Mouse (Mus musculus) gastrocnemius, postnatal 4 days (tissue): Measurements from ENCODE around the gene Rasa1. TPM values are rescaled to one million over a fixed set of nuclear protein-coding genes. Genes with fewer than 3 reads are reported as not detected.

Source experiments
- DNase-seq, 2 experiments: peaks; one replicate each; pipeline ENCODE4 v3.0.0; 2021 to 2022; ENCODE audit warnings: low spot score in 2 of 2, mixed read lengths in 2 of 2
- long read RNA-seq, 2 experiments: library from polyadenylated mRNA; stranded (forward); transcript quantifications; one replicate each; pipeline ENCODE4 v2.0.0; 2021
- total RNA-seq, 2 experiments: library from RNA; stranded (reverse); gene quantifications; 2 replicates each; pipeline ENCODE4 v1.2.3; 2021

Rasa1 gene
- 10 to 100 TPM; 33.7 to 39.7 TPM for total RNA-seq
- long read RNA-seq, experiment 1, full-length matches to known transcripts, result 12 of 15 reads
- long read RNA-seq, experiment 1, partial matches to known transcripts, result 0 of 15 reads
- long read RNA-seq, experiment 1, other reads (novel, unspliced or antisense), result 3 of 15 reads
- long read RNA-seq, experiment 2, full-length matches to known transcripts, result 20 of 24 reads
- long read RNA-seq, experiment 2, partial matches to known transcripts, result 1 of 24 reads
- long read RNA-seq, experiment 2, other reads (novel, unspliced or antisense), result 3 of 24 reads

DNA sequence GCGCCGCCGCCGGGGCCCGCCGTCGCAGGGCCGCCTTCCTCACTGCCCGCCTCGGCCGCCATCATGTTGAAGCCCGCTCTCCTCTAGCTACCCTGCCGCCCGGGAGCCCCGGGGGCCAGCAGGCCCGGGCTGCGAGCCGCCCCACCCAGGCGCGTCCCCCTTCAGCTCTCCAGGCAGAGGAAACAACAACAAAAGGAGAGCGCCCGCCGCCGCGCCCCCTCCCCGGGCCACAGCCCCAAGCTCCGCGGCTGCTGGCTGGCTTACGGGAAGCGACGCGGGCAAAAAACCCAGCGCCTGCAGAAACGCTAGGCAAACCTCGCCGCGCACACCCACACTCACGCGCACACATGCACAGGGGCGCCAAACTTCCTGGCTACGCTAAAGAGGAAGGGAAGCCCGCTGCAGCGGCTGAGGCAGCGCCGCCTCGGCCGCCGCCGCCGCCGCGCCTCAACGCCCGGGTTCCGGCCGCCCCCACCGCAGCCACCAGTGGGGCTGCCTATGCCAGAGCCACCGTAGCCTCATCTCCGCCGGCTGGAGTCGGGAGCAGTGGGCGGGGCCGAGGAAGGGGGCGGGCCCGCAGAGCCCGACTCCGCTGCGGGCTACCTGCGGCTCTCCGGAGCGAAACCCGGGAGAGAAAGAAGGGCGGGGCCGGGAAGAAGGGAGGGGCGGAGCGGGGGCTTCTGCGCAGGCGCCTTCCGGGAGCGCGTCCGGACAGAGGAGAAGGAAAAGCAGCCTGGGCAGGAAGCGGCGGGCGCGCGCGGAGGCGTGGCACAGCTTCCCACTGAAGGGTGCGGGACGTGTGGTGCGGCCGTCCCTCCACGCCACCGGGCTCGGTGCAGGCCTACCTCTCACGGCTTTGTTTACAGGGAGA lies at the start of gene Rasa1:
Gene Rasa1 (minus strand): TSS at position 288 of the 871 bp plus-strand sequence.
- peak; percentile 91 to 93 for DNase-seq

DNA sequence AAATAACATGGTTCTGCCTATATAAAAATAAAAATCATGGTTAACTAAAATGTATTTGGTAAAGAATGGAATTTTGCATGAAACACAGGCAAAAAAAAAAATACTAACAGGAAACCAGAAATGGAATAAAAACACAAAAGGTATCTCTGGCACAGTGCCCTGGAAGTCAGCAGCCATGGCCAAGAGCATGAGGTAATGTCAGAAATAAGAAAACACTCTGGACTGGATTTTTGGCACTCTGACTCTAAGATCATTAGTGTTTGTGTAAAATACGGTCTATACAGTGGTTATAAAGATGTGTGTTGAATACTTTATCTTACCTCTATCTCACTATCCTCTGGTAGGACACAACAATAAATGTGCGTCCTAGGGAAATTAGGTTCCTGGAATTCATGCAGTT lies 22.6 kb upstream of the Rasa1 start:
- no peak for DNase-seq

DNA sequence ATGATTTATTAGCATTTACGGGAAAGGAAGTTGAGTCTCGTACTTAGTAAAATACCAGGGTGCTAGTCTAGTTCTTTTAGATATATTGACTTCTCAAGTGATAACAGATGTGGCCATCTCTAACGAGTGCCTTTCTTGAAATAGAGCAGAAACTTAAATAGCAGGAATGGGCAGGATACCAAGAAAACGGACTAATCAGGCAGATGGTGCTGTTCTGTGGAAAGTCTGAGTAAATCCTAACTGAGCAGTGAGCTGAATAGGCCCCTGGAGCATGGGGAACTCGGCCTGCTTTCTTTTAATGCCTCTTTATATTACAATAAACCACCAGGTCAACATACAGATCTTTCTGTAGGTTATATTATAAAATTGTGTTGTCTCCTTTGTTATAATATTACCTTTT lies 22.0 kb upstream of the Rasa1 start:
- DNase-seq, result no peak

DNA sequence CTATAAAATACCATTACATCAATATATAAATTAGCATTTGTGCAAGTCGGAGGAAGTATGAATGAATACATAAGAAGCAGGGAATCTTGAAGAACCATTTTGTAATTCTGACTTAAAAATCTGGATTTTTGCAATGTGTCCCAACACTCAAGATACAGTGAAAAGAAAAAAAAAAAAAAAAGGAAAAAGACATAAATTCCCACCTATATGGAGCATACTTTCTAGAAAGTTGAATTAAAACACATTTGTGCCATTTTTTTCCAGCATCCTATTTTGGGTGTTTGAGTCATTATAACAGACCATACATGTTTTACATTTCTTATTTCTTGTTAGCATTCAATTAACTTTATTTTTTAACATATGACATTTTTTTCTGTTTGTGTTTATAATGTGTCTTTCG lies 21.6 kb upstream of the Rasa1 start:
- DNase-seq, result no peak

DNA sequence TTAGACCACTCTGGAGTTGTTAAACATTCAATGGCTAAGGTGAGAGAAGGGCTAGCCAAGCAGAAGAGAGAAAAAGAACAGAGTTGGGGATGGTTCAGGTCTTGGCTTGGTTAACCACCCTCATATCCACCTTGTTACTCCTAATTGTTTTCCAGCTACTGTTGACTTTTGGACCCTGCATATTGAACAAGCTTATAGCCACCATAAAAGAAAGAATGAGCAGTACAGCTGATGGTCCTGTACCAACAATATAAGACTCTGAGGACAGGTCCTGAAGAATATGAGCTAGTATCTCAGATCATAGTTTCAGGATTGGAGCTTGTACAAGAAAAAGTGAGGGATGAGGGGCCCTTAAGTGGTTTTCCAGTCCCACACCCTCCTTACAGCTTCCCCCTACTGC lies 17.1 kb upstream of the Rasa1 start:
- DNase-seq, result no peak

DNA sequence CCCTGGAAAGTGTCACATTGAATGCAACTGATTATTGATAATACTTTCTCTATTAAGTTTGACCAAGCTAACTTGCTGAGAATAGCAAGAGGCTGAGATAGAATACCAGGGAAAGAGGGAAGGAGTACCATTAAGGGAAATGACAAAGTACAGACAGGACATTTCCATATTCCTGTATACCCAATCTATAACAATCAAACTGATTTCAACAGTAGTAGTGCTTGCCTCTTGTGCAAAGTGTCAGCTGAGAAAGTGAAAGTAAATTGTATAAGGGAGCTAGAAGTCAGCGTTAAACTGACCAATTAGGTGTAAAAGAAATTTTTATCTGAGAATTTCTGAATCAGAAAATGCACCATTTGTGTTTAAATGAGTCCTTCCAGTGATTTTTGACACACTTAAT lies 1.7 kb upstream of the Rasa1 start:
- no peak for DNase-seq

DNA sequence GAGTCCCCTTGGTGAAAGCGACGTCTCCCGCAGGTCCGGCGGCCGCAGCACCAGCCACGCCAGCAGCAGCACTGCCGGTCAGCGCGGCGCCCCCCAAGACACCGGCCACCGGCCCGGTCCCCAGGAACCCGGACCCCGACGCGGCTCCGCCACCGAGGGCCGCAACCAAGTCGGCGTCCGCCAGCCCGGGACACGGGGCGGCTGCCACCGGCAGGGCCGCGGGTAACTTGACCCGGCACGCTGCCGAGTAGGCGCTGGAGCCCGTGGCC lies 422 bp downstream of the Rasa1 start:
- DNase-seq, result no peak

DNA sequence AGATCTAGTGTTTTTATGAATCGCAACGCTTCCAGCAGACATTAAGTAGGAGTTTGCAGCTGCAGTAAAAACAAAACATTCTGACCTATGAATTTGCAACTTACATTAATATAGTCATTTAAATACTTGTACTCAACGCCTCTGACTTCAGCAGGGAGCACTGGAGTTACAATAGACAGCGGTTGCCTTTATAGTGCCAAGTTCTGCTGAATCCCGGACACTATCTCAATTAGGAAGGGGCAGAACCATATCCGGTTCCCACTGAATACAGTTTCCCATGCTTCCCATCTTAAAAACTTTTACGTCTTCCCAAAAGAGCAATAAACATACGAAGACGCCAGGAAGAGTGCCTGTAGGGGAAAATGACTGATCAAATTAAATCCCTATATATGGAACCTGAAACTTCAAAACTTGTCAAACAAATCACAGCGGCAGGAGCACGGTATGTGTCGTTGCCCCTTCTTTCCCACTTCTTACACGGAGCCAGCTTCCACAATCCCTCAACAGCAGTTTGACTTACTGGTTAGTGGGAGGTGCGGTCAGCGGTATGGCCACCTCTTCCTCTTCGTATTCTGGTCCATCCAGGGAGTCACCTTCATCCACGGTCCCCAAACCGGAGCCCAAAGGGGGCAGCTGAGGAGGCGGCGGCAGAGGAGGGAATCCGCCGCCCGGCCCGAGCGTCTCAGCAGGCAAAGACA lies 905 bp downstream of the Rasa1 start:
- peak in 1 of 2 experiments; percentile 8 for DNase-seq

DNA sequence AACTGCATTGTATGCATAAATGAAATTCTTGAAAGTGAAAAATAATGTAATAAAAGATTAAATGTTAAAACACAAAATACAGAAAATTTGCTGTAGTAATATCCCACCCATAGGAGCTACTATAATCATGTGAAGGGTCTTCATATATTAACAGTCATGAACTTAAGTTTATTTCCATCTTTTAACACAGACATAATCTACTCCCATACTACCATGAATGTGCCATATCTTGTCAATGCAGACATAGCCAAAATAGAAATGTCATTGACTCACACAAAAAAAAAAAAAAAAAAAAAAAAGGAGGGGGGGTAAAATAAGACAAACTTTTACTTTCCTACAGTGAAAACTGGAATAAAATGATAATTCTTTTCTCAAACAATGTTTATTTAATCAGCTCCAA lies 6.3 kb downstream of the Rasa1 start:
- no peak for DNase-seq

DNA sequence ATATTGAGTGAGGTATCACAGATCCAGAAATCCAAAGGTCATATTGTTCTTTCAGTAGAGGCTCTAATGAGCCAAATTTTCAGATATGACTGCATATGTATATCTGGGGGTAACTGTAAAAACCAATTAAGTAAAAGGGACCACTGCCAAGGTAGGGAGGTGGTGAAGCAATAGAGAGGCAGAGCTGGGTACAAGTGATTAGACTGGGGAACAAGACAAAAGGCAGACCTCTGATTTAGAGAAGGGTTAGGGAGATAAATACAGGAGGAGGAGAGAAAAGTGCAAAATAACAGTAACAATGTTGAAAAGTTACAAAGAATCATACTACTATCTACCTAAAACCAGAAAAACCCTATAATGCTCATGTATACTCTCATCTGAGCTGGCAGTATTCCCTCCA lies 10.0 kb downstream of the Rasa1 start:
- DNase-seq, result no peak

DNA sequence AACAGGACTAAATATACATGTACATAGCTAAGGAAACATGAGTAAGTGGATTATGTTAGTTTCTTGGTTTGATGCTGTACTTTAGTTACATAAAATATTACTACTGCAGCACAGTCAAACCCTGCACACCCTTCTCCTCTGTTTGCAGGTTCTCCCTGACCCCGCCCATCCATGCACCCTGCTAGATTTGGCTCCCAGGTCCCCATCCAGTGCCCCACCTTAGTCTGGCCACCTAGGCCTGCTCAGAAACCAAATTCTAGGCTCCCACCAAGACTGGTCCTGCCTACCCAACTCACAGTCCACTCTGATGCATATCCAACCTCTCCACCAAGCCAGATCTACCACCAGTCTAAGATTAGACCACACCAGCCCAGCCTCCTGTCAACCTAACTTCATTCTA lies 14.4 kb downstream of the Rasa1 start:
- DNase-seq, result no peak

DNA sequence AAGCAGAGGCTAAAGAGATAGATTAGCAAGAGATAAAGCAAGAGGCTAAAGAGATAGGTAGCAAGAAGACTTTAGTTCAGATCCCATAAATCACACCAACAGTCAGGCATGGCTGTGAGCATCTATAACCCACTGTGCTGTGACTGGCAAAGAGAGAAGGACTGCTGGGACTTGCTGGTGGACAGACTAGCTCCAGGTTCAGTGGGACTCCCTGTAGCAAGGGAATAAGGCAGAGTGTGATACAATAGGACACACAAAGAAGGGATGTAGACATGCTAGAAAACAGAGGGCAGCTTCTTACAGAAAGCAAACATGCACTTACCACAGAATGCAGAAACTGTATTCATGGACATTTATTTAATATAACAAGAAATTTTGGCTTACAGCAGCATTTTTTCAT lies 15.1 kb downstream of the Rasa1 start:
- DNase-seq, result no peak

DNA sequence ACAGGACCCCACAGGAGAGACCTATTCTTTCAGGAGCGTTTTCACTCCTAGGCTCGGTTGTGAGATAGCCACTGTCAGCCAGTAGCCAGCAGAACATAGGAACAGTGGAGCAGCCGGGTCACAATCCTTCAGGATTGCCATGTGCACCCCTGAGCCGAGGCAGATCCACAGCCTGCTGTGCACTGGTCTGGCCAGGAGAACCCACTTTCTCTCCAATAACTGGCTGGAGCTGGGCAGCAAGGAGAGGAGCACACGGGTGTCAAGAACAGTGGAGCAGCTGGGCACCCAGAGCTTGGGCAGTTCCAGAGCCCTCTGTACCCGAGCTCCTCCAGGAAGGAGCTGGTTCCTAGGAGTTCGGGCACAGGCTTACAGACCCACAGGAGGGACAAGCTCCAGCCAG lies 50.2 kb downstream of the Rasa1 start:
- no peak for DNase-seq

DNA sequence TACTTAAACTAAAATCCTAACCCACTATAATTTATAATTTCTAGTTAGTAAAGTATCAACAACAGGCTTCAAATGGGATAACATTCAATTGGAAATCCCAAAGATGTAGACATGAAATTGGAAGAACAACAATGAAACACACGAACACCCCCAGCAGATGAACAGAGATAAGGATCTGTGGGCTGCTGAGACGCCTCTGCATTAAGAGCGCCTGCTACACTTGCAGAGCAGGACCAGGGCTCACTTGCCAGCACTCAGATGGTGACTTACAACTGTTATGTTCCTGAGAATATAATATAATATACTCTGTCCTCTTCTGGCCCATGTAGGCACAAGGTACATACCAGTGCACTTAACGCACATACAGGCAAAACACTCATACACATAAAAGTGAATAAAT lies 70.3 kb downstream of the Rasa1 start:
- DNase-seq, result no peak

DNA sequence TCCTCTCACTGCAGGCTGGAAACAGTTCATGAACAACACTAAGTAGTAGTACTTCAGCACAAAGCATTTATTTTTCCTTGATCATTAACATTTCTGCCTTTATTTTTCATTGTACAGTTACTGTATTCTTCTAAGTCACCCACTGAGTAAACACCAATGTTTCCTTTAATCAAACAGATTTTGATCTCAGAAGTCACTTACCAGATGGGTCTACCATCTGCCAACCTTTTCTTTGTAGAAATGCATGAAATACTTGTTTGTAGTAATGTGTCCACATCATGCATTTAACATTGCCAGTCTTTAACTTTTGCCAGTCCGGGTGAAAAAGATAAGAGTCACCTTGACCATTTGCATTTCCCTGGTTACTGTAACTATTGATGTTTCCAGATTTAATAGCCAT lies 78.6 kb downstream of the Rasa1 start:
- no peak for DNase-seq

DNA sequence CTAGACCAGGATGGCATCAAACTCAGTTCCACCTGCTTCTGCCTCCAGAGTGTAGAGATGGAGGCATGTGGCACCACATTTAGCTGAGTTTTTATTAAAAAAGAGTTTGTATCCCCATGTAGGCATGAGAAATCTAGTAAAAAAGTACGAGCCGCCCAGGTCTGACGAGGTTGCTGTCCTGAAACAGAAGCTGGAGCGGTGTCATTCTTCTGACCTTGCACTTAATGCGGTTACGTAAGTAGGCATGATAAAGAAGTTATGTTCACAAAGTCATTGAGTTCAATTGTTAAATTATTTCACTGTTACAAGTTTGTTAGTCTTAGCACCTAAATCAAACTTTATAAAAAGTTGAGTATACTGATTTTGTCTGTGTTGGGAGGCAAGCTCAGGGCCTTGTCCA lies 80.3 kb downstream of the Rasa1 start:
- no peak for DNase-seq

DNA sequence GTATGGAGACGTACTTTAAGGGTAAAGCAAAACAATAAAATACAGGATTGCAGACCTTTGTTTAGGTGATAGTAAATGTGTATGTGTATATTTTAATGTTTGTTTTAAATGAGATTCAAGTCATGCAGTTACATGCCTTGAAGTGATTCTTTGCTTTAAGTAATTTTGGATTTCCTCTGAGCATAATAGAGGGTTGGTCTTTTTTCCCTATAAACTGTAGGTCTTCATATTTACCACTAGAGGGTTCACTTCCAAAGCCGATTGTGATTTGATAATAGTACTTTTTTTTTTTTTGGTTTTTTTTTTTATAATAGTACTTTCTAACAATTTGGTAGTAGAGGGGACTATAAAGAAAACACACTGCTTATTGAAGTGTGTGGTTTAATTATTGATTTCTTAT lies 81.4 kb downstream of the Rasa1 start:
- no peak for DNase-seq

DNA sequence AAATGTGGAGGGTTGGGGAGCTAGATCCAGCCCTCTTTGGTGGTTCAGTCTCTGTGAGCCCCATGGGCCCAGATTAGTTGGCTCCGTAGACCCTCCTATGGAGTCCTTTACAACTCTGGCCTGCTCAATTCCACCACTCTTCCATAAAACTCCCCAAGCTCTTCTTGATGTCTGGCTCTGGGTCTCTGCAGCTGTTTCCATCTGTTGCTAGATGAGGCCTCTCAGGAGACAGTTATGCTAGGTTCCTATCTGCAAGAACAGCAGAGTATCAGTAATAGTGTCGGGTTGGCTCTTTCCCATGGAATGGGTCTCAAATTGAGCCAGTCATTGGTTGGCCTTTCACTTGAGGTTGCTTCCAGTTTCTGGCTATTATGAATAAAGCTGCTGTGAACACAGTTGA lies 97.7 kb downstream of the Rasa1 start:
- DNase-seq, result no peak

DNA sequence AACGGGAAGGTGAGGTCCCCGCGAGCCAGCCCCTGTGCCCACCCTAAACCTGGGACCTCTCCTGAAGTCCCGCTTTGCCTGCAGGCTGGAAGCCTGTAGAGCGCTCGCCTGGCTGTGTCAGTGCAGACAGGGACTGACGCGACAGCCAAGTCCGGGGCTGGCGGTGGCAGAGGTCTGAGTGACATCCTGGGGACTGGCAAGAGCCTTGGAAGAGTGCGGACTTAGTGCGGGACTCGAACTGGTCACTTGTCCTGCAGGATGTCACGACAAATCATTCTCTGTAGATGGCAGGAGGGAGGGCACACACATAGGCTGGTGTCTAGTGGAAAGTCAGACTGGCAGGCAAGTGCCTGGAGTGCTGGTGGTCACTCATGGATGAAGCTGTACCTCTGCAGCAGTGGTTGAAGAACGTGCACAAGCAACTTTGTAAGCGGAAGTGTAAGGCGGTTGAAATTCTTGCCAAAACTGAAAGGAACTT lies 99.2 kb downstream of the Rasa1 start:
- no peak for DNase-seq

DNA sequence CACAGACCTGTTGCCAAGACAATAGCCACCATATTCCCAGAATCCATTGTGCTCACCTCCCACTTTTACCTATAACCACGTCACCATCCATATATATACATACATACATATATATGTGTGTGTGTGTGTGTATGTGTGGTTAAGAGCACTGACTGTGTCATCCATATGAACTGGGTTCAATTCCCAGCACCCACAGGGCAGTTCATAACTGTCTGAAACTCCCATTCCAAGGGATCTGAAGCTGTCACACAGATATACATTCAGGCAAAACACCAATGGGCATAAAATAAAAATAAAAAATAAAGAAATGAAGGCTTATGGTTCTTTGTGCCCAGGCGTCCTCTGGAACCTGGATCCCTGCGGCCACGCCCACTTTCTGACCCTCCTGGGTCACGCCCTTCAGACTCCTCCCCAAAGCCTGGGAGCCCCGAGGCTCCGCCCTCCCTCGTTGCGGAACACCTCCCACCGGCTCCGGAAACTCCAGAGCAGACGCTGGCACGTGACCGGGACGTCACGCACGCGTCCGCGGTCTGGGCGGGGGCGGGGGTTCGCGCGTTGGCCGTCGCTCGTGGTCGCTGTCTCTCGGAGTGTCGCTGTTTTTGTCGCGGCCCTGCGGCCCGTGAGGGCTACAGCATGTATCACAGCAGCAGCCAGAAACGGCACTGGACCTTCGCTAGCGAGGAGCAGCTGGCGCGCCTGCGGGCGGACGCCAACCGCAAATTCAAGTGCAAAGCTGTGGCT lies 99.9 kb downstream of the Rasa1 start, which contains the start of gene Ccnh:
Gene Ccnh (plus strand): TSS at position 506 of the 741 bp plus-strand sequence.
- peak; percentile 81 to 91 for DNase-seq
